Mouse (Mus musculus) MN1 (cell line): ENCODE measurements around the gene Lpcat2b.

Experiments
- DNase-seq: peaks from one replicate; pipeline ENCODE4 v3.0.0-alpha.2; 2016; ENCODE audit warnings: low spot score

Gene Lpcat2b

GRCm38 (mm10) chr5:107448784-107449183 is 17.4 kb downstream of the Lpcat2b start:
- no peak for DNase-seq

GRCm38 (mm10) chr5:107449620-107450019 is 18.3 kb downstream of the Lpcat2b start:
- DNase-seq = no peak

- no peak for DNase-seq
Measured at GRCm38 (mm10) chr5:107450299-107450698, 18.9 kb downstream of the Lpcat2b start.

- no peak for DNase-seq
Measured at GRCm38 (mm10) chr5:107462147-107463076, 31.1 kb downstream of the Lpcat2b start.

- no peak for DNase-seq
Measured at GRCm38 (mm10) chr5:107466501-107466900, 35.2 kb downstream of the Lpcat2b start.

- DNase-seq = no peak
Measured at GRCm38 (mm10) chr5:107467098-107467497, 35.7 kb downstream of the Lpcat2b start.

- peak; percentile 20 for DNase-seq
Measured at GRCm38 (mm10) chr5:107470600-107471329, 39.4 kb downstream of the Lpcat2b start.

- no peak for DNase-seq
Measured at GRCm38 (mm10) chr5:107480194-107480593, 48.8 kb downstream of the Lpcat2b start.
